Mouse (Mus musculus) ES-E14 (cell line): ENCODE data around the gene S100a2. TPM values are rescaled to one million over a fixed set of nuclear protein-coding genes. Genes with fewer than 3 reads are reported as not detected.

Experiments
- DNase-seq: peaks from one replicate; pipeline ENCODE4 v3.0.0-alpha.2; 2013; ENCODE audit warnings: low read depth, low spot score
- H3K27ac ChIP-seq: 2 replicates; pipeline ENCODE4 v1.5.1; 2012; ENCODE audit warnings: low read depth, mild to moderate bottlenecking, low read length, moderate library complexity, mixed read lengths; ENCODE audit not compliant: poor library complexity, insufficient read depth, severe bottlenecking
- H3K36me3 ChIP-seq: 2 replicates; pipeline ENCODE4 v1.6.1; 2012; ENCODE audit warnings: mild to moderate bottlenecking, low read length, moderate library complexity, mixed read lengths; ENCODE audit not compliant: control insufficient read depth, poor library complexity, insufficient read depth, severe bottlenecking
- H3K4me1 ChIP-seq, 2 experiments: fragments of 150-350 bp in 1 of 2; sonication (generic) in 1 of 2; 2 replicates each; pipeline ENCODE4 v1.6.1; 2012; ENCODE audit warnings: low read length in 2 of 2, mild to moderate bottlenecking in 1 of 2, mixed read lengths in 1 of 2; ENCODE audit not compliant: control insufficient read depth in 2 of 2, insufficient read depth in 2 of 2, poor library complexity in 1 of 2
- H3K4me3 ChIP-seq, 2 experiments: fragments of 150-350 bp in 1 of 2; sonication (generic) in 1 of 2; 2 replicates each; pipeline ENCODE4 v1.5.1; 2012; ENCODE audit warnings: low read length in 2 of 2, low read depth in 1 of 2, mild to moderate bottlenecking in 1 of 2, mixed read lengths in 1 of 2; ENCODE audit not compliant: insufficient read depth in 1 of 2, poor library complexity in 1 of 2, severe bottlenecking in 1 of 2
- H3K9ac ChIP-seq: 2 replicates; pipeline ENCODE4 v1.6.1; 2012; ENCODE audit warnings: low read depth, mild to moderate bottlenecking, low read length, mixed read lengths; ENCODE audit not compliant: poor library complexity, insufficient read depth, severe bottlenecking
- H3K9me3 ChIP-seq: fragments of 150-350 bp; sonication (generic); 2 replicates; pipeline ENCODE4 v1.6.1; 2012; ENCODE audit warnings: low read depth, mild to moderate bottlenecking, low read length; ENCODE audit not compliant: control insufficient read depth, insufficient read depth
- CHD2 ChIP-seq: IDR thresholded peaks from 2 replicates; pipeline ENCODE4 v1.6.1; 2014; ENCODE audit warnings: mild to moderate bottlenecking, low read depth, low read length, inconsistent platforms
- HCFC1 ChIP-seq: IDR thresholded peaks from 2 replicates; pipeline ENCODE4 v1.6.1; 2012; ENCODE audit warnings: low read length, inconsistent platforms, borderline replicate concordance; ENCODE audit not compliant: insufficient read depth
- MAFK ChIP-seq: IDR thresholded peaks from 2 replicates; pipeline ENCODE4 v1.6.1; 2014; ENCODE audit warnings: mild to moderate bottlenecking, low read depth, low read length, inconsistent platforms; ENCODE audit not compliant: insufficient read depth
- ZC3H11A ChIP-seq: IDR thresholded peaks from 2 replicates; pipeline ENCODE4 v1.6.1; 2012; ENCODE audit warnings: low read depth, mild to moderate bottlenecking, inconsistent platforms, low read length, borderline replicate concordance
- ZNF384 ChIP-seq: IDR thresholded peaks from 2 replicates; pipeline ENCODE4 v1.6.1; 2012; ENCODE audit warnings: low read depth, low read length, inconsistent platforms
- in situ Hi-C, 2 experiments: fragments of 600-800 bp; cut with MboI; formaldehyde crosslinking; loops; one replicate each; pipeline ENCODE4 v1.15.1; 2025; ENCODE audit warnings: low sequenced_read_pairs in 2 of 2, inconsistent platforms in 1 of 2; ENCODE audit not compliant: unreplicated experiment in 2 of 2
- total RNA-seq: library from RNA; depleted of rRNA; stranded (reverse); fragments of 300-350 nt; gene quantifications from 2 replicates; pipeline ENCODE4 v1.2.3, GENCODE M21; 2012

The S100a2 gene
- total RNA-seq, 1 experiment, result not detected

DNA sequence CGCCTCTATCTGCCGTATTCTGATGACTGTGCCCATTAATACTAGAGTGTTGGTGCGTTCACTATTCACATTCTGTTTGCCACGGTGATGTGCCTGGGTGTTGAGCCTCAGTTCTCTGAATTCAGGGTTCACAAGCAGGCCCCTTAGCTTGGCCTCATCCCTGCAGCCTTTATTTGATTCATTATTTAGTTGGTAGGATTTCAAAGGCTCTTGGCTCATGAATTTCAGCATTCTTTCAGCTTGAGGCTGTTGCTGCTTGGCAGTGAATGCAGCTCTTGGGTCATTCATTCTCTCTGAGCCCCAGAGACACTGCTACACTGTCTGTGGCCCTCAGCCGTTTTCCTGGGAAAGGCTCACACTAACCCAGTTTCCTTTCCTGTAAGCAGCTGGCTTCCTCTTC lies 34.1 kb upstream of the S100a2 start:
- Histone ChIP-seq H3K4me1 (no peaks in the 10 kb centered on the region), H3K9me3 (no peaks in the 10 kb centered on the region), H3K9ac (no peak overlapping the region), H3K4me3 (no peak overlapping the region), H3K36me3 (no peaks in the 10 kb centered on the region), H3K27ac (no peak overlapping the region)
- no peak for TF ChIP-seq ZC3H11A
- no peak for TF ChIP-seq CHD2
- no peak for TF ChIP-seq HCFC1
- TF ChIP-seq MAFK, result no peak
- no peak for TF ChIP-seq ZNF384
- DNase-seq, result no peak
- in situ Hi-C loops, result no loop called here

- Histone ChIP-seq H3K4me3 (no peak within 1 kb of the TSS), H3K9ac (no peak within 1 kb of the TSS), H3K36me3 (no peaks in the 10 kb centered on the region), H3K9me3 (no peaks in the 10 kb centered on the region), H3K4me1 (no peaks in the 10 kb centered on the region), H3K27ac (no peak within 1 kb of the TSS)
- no peak for TF ChIP-seq MAFK
- no peak for TF ChIP-seq ZNF384
- TF ChIP-seq CHD2, result no peak
- in situ Hi-C loops, result no loop called here
- DNase-seq, result no peak
Observed at GRCm38 (mm10) chr3:90560008-90560628, 29.9 kb upstream of the S100a2 start, which contains the start of gene S100a3. S100a3 (plus strand) TSS chr3:90560578.

GRCm38 (mm10) chr3:90574691-90575090 lies 15.4 kb upstream of the S100a2 start:
- H3K9me3 ChIP-seq, result no peaks in the 10 kb centered on the region
- H3K27ac ChIP-seq, result no peak overlapping the region
- no peaks in the 10 kb centered on the region for H3K4me1 ChIP-seq
- no peak overlapping the region for H3K9ac ChIP-seq
- H3K4me3 ChIP-seq, result no peak overlapping the region
- no peak for TF ChIP-seq MAFK
- no peak for TF ChIP-seq CHD2
- no peak for TF ChIP-seq ZC3H11A
- no peak for TF ChIP-seq HCFC1
- TF ChIP-seq ZNF384, result no peak
- no peaks in the 10 kb centered on the region for H3K36me3 ChIP-seq
- no peak for DNase-seq
- in situ Hi-C loops, result no loop called here

GRCm38 (mm10) chr3:90575320-90575719 lies 14.7 kb upstream of the S100a2 start:
- Histone ChIP-seq H3K27ac (no peak overlapping the region), H3K36me3 (no peaks in the 10 kb centered on the region), H3K9me3 (no peaks in the 10 kb centered on the region), H3K4me1 (no peaks in the 10 kb centered on the region), H3K9ac (no peak overlapping the region), H3K4me3 (no peak overlapping the region)
- in situ Hi-C loops, result no loop called here
- no peak for DNase-seq
- TF ChIP-seq ZC3H11A, result no peak

DNA sequence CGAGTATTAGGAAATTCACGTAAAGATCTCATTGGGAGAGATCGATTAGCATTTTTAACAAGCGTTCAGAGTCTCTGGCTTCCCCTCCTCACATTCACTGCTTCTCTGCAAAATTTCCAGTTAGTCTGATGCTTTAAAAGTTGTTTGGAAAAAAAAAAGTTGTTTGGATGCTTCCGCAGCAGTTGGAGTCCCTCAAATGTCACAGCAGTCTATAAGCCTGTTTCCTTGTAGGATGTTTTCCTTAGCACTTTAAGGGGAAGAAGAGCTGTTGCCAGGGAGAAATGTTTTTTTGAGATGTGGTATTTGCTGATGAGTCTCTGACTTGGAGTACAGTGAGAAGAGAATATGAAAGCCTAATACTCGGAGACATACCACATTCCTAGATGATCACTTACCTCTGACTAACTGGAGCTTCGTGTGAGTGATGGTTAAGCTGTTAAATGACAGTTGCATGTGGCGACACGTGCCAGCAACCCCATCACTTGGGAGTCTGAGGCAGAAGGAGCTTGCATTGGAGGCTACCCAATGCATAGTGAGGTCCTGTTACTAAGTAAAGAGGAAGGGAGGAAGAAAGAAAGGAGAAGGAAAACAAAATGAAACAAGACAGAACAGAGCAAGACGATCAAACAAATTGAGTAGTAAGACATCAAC lies 13.6 kb upstream of the S100a2 start:
- in situ Hi-C loops, result no loop called here
- Histone ChIP-seq H3K4me3 (no peak overlapping the region), H3K9me3 (no peaks in the 10 kb centered on the region), H3K4me1 (no peaks in the 10 kb centered on the region), H3K36me3 (no peaks in the 10 kb centered on the region), H3K27ac (no peak overlapping the region), H3K9ac (no peak overlapping the region)
- DNase-seq, result no peak
- no peak for TF ChIP-seq ZNF384
- TF ChIP-seq HCFC1, result no peak
- TF ChIP-seq CHD2, result no peak
- TF ChIP-seq ZC3H11A, result no peak
- TF ChIP-seq MAFK, result no peak
